Mouse (Mus musculus) MEL (cell line): ENCODE measurements around the gene Slc36a1. TPM values are rescaled to one million over a fixed set of nuclear protein-coding genes. Genes with fewer than 3 reads are reported as not detected.
A peak's percentile ranks its signal among the peaks of the same experiment; 100 is the strongest.

Source experiments
- DNase-seq: peaks from one replicate; pipeline ENCODE4 v3.0.0; 2011; ENCODE audit warnings: low read depth, low spot score
- H3K27ac ChIP-seq: 2 replicates; pipeline ENCODE4 v1.5.1; 2012; ENCODE audit warnings: low read depth, mild to moderate bottlenecking, control low read depth, low read length, moderate library complexity; ENCODE audit not compliant: control insufficient read depth
- H3K27me3 ChIP-seq, 2 experiments: fragments of 150-350 bp in 1 of 2; sonication (generic) in 1 of 2; 2 replicates each; pipeline ENCODE4 v1.6.1; 2012; ENCODE audit warnings: low read length in 2 of 2, mild to moderate bottlenecking in 2 of 2, improper control_type of control experiment in 1 of 2, moderate library complexity in 1 of 2; ENCODE audit not compliant: insufficient read depth in 2 of 2, control insufficient read depth in 1 of 2
- H3K36me3 ChIP-seq, 2 experiments: 2 replicates each; pipeline ENCODE4 v1.6.1; 2012 to 2014; ENCODE audit warnings: low read length in 2 of 2, improper control_type of control experiment in 1 of 2, inconsistent platforms in 1 of 2, mild to moderate bottlenecking in 1 of 2; ENCODE audit not compliant: insufficient read depth in 2 of 2, control insufficient read depth in 1 of 2
- H3K4me1 ChIP-seq, 2 experiments: fragments of 150-350 bp in 1 of 2; sonication (generic) in 1 of 2; 2 replicates each; pipeline ENCODE4 v1.6.1; 2012; ENCODE audit warnings: low read length in 2 of 2, improper control_type of control experiment in 1 of 2, mild to moderate bottlenecking in 1 of 2; ENCODE audit not compliant: insufficient read depth in 2 of 2, control insufficient read depth in 1 of 2
- H3K4me3 ChIP-seq, 2 experiments: fragments of 150-350 bp in 1 of 2; sonication (generic) in 1 of 2; 2 replicates each; pipeline ENCODE4 v1.5.1; 2012; ENCODE audit warnings: low read depth in 2 of 2, low read length in 2 of 2, mild to moderate bottlenecking in 2 of 2, moderate library complexity in 2 of 2, control low read depth in 1 of 2, improper control_type of control experiment in 1 of 2; ENCODE audit not compliant: control insufficient read depth in 1 of 2, insufficient read depth in 1 of 2
- H3K79me2 ChIP-seq: 2 replicates; pipeline ENCODE4 v1.6.1; 2012; ENCODE audit warnings: mild to moderate bottlenecking, low read length, moderate library complexity; ENCODE audit not compliant: control insufficient read depth, poor library complexity, insufficient read depth
- H3K9ac ChIP-seq: 2 replicates; pipeline ENCODE4 v1.6.1; 2012; ENCODE audit warnings: low read depth, mild to moderate bottlenecking, control low read depth, low read length, moderate library complexity; ENCODE audit not compliant: control insufficient read depth, poor library complexity, severe bottlenecking
- H3K9me3 ChIP-seq: fragments of 150-350 bp; sonication (generic); replicated peaks from 2 replicates; pipeline ENCODE4 v1.6.1; 2012; ENCODE audit warnings: mild to moderate bottlenecking, low read length, improper control_type of control experiment, moderate library complexity; ENCODE audit not compliant: insufficient read depth
- BHLHE40 ChIP-seq: IDR thresholded peaks from 2 replicates; pipeline ENCODE4 v1.6.1; 2012; ENCODE audit warnings: low read depth, mild to moderate bottlenecking, inconsistent platforms, low read length, improper control_type of control experiment, borderline replicate concordance
- CHD1 ChIP-seq: IDR thresholded peaks from 2 replicates; pipeline ENCODE4 v1.6.1; 2012; ENCODE audit warnings: low read depth, mild to moderate bottlenecking, inconsistent platforms, low read length, improper control_type of control experiment
- CHD2 ChIP-seq: IDR thresholded peaks from 2 replicates; pipeline ENCODE4 v1.6.1; 2011; ENCODE audit warnings: low read length, improper control_type of control experiment
- CTCF ChIP-seq, 3 experiments: IDR thresholded peaks in 2 of 3; conservative IDR thresholded peaks in 1 of 3; 2 replicates each; pipeline ENCODE4 v1.5.1; 2011 to 2012; ENCODE audit warnings: low read length in 3 of 3, low read depth in 2 of 3, mild to moderate bottlenecking in 2 of 3, improper control_type of control experiment in 1 of 3, inconsistent platforms in 1 of 3, mixed read lengths in 1 of 3, moderate library complexity in 1 of 3; ENCODE audit not compliant: control insufficient read depth in 1 of 3, insufficient read depth in 1 of 3, poor library complexity in 1 of 3, severe bottlenecking in 1 of 3
- ELF1 ChIP-seq: IDR thresholded peaks from 2 replicates; pipeline ENCODE4 v1.6.1; 2014; ENCODE audit warnings: low read depth, mild to moderate bottlenecking, inconsistent platforms, low read length, improper control_type of control experiment, moderate library complexity
- EP300 ChIP-seq, 2 experiments: IDR thresholded peaks; 2 replicates each; pipeline ENCODE4 v1.6.1; 2011; ENCODE audit warnings: improper control_type of control experiment in 2 of 2, low read length in 2 of 2, low read depth in 1 of 2, mild to moderate bottlenecking in 1 of 2
- ETS1 ChIP-seq: IDR thresholded peaks from 2 replicates; pipeline ENCODE4 v1.6.1; 2012; ENCODE audit warnings: low read depth, mild to moderate bottlenecking, inconsistent platforms, low read length, improper control_type of control experiment, moderate library complexity
- GABPA ChIP-seq: IDR thresholded peaks from 2 replicates; pipeline ENCODE4 v1.6.1; 2012; ENCODE audit warnings: low read depth, mild to moderate bottlenecking, inconsistent platforms, low read length, improper control_type of control experiment, moderate library complexity
- GATA1 ChIP-seq: IDR thresholded peaks from 2 replicates; pipeline ENCODE4 v1.6.1; 2011; ENCODE audit warnings: low read depth, low read length, improper control_type of control experiment
- HCFC1 ChIP-seq: IDR thresholded peaks from 2 replicates; pipeline ENCODE4 v1.6.1; 2012; ENCODE audit warnings: low read depth, mild to moderate bottlenecking, inconsistent platforms, low read length, improper control_type of control experiment, moderate library complexity
- JUND ChIP-seq: IDR thresholded peaks from 2 replicates; pipeline ENCODE4 v1.6.1; 2011; ENCODE audit warnings: low read depth, mild to moderate bottlenecking, improper control_type of control experiment, low read length
- KAT2A ChIP-seq: conservative IDR thresholded peaks from 2 replicates; pipeline ENCODE4 v1.6.1; 2012; ENCODE audit warnings: low read depth, low read length, improper control_type of control experiment, inconsistent platforms
- MAFK ChIP-seq: IDR thresholded peaks from 2 replicates; pipeline ENCODE4 v1.6.1; 2011; ENCODE audit warnings: low read depth, mild to moderate bottlenecking, low read length, improper control_type of control experiment, borderline replicate concordance
- MAZ ChIP-seq: IDR thresholded peaks from 2 replicates; pipeline ENCODE4 v1.6.1; 2012; ENCODE audit warnings: low read depth, mild to moderate bottlenecking, inconsistent platforms, low read length, improper control_type of control experiment
- MEF2A ChIP-seq: IDR thresholded peaks from 2 replicates; pipeline ENCODE4 v1.6.1; 2014; ENCODE audit warnings: low read depth, mild to moderate bottlenecking, inconsistent platforms, low read length, improper control_type of control experiment; ENCODE audit not compliant: poor library complexity, insufficient replicate concordance, severe bottlenecking; ENCODE audit errors: extremely low read depth
- MXI1 ChIP-seq: IDR thresholded peaks from 2 replicates; pipeline ENCODE4 v1.6.1; 2011; ENCODE audit warnings: mild to moderate bottlenecking, low read depth, low read length, improper control_type of control experiment
- MYB ChIP-seq: IDR thresholded peaks from 2 replicates; pipeline ENCODE4 v1.6.1; 2011; ENCODE audit warnings: mild to moderate bottlenecking, low read depth, low read length, improper control_type of control experiment
- MYC ChIP-seq: IDR thresholded peaks from 2 replicates; pipeline ENCODE4 v1.6.1; 2011; ENCODE audit warnings: low read depth, mild to moderate bottlenecking, low read length, improper control_type of control experiment, moderate library complexity
- NELFE ChIP-seq: IDR thresholded peaks from 2 replicates; pipeline ENCODE4 v1.6.1; 2011; ENCODE audit warnings: low read depth, low read length, improper control_type of control experiment
- POLR2A ChIP-seq, 2 experiments: IDR thresholded peaks; 2 replicates each; pipeline ENCODE4 v1.6.1; 2011 to 2012; ENCODE audit warnings: low read length in 2 of 2, mild to moderate bottlenecking in 2 of 2, control low read depth in 1 of 2, improper control_type of control experiment in 1 of 2, low read depth in 1 of 2, moderate library complexity in 1 of 2; ENCODE audit not compliant: control insufficient read depth in 1 of 2, insufficient read depth in 1 of 2, poor library complexity in 1 of 2
- POLR2AphosphoS5 ChIP-seq: IDR thresholded peaks from 2 replicates; pipeline ENCODE4 v1.6.1; 2012; ENCODE audit warnings: low read depth, borderline replicate concordance, mild to moderate bottlenecking, inconsistent platforms, low read length, moderate library complexity, mixed read lengths
- RAD21 ChIP-seq: IDR thresholded peaks from 2 replicates; pipeline ENCODE4 v1.6.1; 2011; ENCODE audit warnings: mild to moderate bottlenecking, low read depth, low read length, improper control_type of control experiment
- RCOR1 ChIP-seq: IDR thresholded peaks from 2 replicates; pipeline ENCODE4 v1.6.1; 2012; ENCODE audit warnings: low read depth, mild to moderate bottlenecking, inconsistent platforms, low read length, improper control_type of control experiment
- SIN3A ChIP-seq: IDR thresholded peaks from 2 replicates; pipeline ENCODE4 v1.6.1; 2012; ENCODE audit warnings: low read length, improper control_type of control experiment, inconsistent platforms
- SMC3 ChIP-seq: IDR thresholded peaks from 2 replicates; pipeline ENCODE4 v1.6.1; 2011; ENCODE audit warnings: low read depth, low read length, improper control_type of control experiment
- TAL1 ChIP-seq: IDR thresholded peaks from 2 replicates; pipeline ENCODE4 v1.6.1; 2012; ENCODE audit warnings: mild to moderate bottlenecking, inconsistent platforms, low read length, moderate library complexity, mixed read lengths
- TBP ChIP-seq: IDR thresholded peaks from 2 replicates; pipeline ENCODE4 v1.8.0; 2011; ENCODE audit warnings: low read depth, low read length, improper control_type of control experiment
- TCF12 ChIP-seq: IDR thresholded peaks from 2 replicates; pipeline ENCODE4 v1.6.1; 2014; ENCODE audit warnings: low read depth, mild to moderate bottlenecking, inconsistent platforms, low read length, improper control_type of control experiment, moderate library complexity
- UBTF ChIP-seq: IDR thresholded peaks from 2 replicates; pipeline ENCODE4 v1.6.1; 2012; ENCODE audit warnings: low read depth, mild to moderate bottlenecking, inconsistent platforms, low read length, improper control_type of control experiment, moderate library complexity, borderline replicate concordance; ENCODE audit not compliant: insufficient read depth
- USF1 ChIP-seq: IDR thresholded peaks from 2 replicates; pipeline ENCODE4 v1.6.1; 2014; ENCODE audit warnings: low read depth, mild to moderate bottlenecking, inconsistent platforms, low read length, improper control_type of control experiment, moderate library complexity
- USF2 ChIP-seq, 2 experiments: IDR thresholded peaks; 2 replicates each; pipeline ENCODE4 v1.6.1; 2011 to 2012; ENCODE audit warnings: improper control_type of control experiment in 2 of 2, low read length in 2 of 2, borderline replicate concordance in 1 of 2, inconsistent platforms in 1 of 2, low read depth in 1 of 2, mild to moderate bottlenecking in 1 of 2; ENCODE audit not compliant: insufficient read depth in 1 of 2
- ZC3H11A ChIP-seq: IDR thresholded peaks from 2 replicates; pipeline ENCODE4 v1.6.1; 2012; ENCODE audit warnings: low read depth, mild to moderate bottlenecking, inconsistent platforms, low read length, improper control_type of control experiment
- ZMIZ1 ChIP-seq: IDR thresholded peaks from 2 replicates; pipeline ENCODE4 v1.6.1; 2012; ENCODE audit warnings: low read depth, mild to moderate bottlenecking, inconsistent platforms, low read length, improper control_type of control experiment, moderate library complexity
- ZNF384 ChIP-seq: IDR thresholded peaks from 2 replicates; pipeline ENCODE4 v1.6.1; 2012; ENCODE audit warnings: low read depth, mild to moderate bottlenecking, inconsistent platforms, low read length, improper control_type of control experiment
- polyA plus RNA-seq, 2 experiments: library from polyadenylated mRNA; stranded (reverse) in 1 of 2; unstranded in 1 of 2; fragments of >175 nt in 1 of 2; fragments of >200 nt in 1 of 2; gene quantifications; 2 replicates each; pipeline versions ENCODE4 v1.2.1 to v1.2.4; 2012; ENCODE audit warnings: low replicate concordance in 2 of 2, low read depth in 1 of 2; ENCODE audit not compliant: insufficient read length in 2 of 2, insufficient read depth in 1 of 2, missing spikeins in 1 of 2
- total RNA-seq: library from RNA; depleted of rRNA; stranded (reverse); fragments of 300-350 nt; gene quantifications from 2 replicates; pipeline ENCODE4 v1.2.3, GENCODE M21; 2012

Slc36a1 gene
- total and polyA plus RNA-seq, 3 experiments, result 2.8 to 5.2 TPM; not detected in 1

DNA sequence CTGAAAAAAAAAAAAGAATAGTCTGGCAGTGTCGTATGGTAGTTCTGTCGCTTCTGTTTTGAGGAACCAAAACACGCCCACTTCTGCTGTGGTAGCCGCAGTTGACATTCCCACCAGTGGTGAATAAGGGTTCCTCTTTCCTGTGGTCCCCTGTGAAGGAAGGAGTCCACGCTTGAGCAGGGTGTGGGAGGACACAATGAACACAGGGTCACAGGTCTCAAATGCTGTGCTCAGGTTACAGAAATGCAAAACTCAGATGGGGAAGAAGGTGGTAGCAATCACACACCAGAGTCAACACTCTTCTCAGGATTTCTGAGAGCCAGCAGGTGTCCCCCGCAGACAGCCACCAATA is 49.1 kb upstream of the Slc36a1 start (continued):
- no peak; the same call in 1 of the 2 replicates for TF ChIP-seq SMC3
- no peak for TF ChIP-seq CHD1

DNA sequence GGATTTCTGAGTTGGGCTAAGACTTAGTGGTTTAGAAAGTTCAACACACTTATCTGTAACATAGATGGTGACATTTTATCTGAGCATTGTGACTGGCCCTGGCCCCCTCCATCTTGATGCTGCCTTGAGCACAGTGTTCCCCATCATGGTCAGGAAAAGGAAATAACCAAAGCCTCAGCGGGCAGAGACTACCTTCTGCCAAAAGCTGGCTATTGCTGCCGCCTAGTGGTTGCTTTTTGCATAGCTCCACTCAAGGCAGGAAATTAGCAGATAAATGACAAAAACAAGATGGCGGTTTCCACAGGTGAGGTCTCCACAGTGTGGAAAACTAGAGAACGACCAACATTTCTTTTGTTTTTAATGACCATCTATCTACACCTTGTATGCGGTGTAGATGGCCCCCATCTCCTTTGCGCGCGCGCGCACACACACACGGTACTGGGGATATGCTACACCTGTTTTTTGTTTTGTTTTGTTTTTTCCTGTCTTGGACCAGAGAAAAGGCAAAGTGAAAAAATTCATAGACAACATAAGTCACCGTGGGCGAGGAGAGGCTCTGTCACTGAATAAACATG is 45.3 kb upstream of the Slc36a1 start:
- no peaks in the 10 kb centered on the region for H3K9me3 ChIP-seq
- H3K27me3 ChIP-seq, result no peaks in the 10 kb centered on the region
- no peak overlapping the region for H3K27ac ChIP-seq
- peaks cover 0 to 9% of the 10 kb centered on the region in 2 experiments; a peak in 2 of 4 replicates for H3K36me3 ChIP-seq
- H3K9ac ChIP-seq, result peak overlapping the region; percentile 13; the same call in 1 of the 2 replicates
- no peaks in the 10 kb centered on the region for H3K79me2 ChIP-seq
- peaks cover 9 to 28% of the 10 kb centered on the region in 2 experiments for H3K4me1 ChIP-seq
- peak; percentile 94 for DNase-seq
- no peak overlapping the region; a peak in 1 of 4 replicates for H3K4me3 ChIP-seq
- TF ChIP-seq SIN3A (peak; percentile 59; the same call in 1 of the 2 replicates), SMC3 (peak; percentile 97), UBTF (no peak), GATA1 (peak; percentile 53; the same call in 1 of the 2 replicates), ELF1 (no peak; the same call in 1 of the 2 replicates), MXI1 (no peak), KAT2A (no peak), HCFC1 (peak; percentile 56; the same call in 1 of the 2 replicates), POLR2AphosphoS5 (no peak), ETS1 (no peak), GABPA (no peak), MAFK (no peak), CTCF (IDR thresholded peaks at IDR 0.05 in 2 of 3, conservative IDR thresholded peaks at IDR 0.05 in 1 of 3; ENCODE audit: control insufficient read depth in 1 of 3, insufficient read depth in 1 of 3, low read depth in 2 of 3, low read length in 3 of 3, poor library complexity in 1 of 3, severe bottlenecking in 1 of 3) (peak in 2 of 3 experiments; percentile 95 to 98), TBP (0 out of 2 replicates have a peak, but pooled peaks have one; percentile 58), MYC (0 out of 2 replicates have a peak, but pooled peaks have one; percentile 63), TCF12 (no peak), CHD2 (no peak), RAD21 (no peak; the same call in none of the 2 replicates), ZC3H11A (peak; percentile 100), ZNF384 (peak; percentile 40; the same call in 1 of the 2 replicates), ZMIZ1 (no peak), TAL1 (no peak), EP300 (IDR thresholded peaks at IDR 0.05; ENCODE audit: low read depth in 1 of 2, low read length in 2 of 2) (no peak), NELFE (no peak), RCOR1 (no peak), MYB (no peak), BHLHE40 (no peak), POLR2A (IDR thresholded peaks at IDR 0.05; ENCODE audit: control insufficient read depth in 1 of 2, insufficient read depth in 1 of 2, low read depth in 1 of 2, low read length in 2 of 2, poor library complexity in 1 of 2) (no peak), USF1 (no peak), USF2 (IDR thresholded peaks at IDR 0.05; ENCODE audit: borderline replicate concordance in 1 of 2, insufficient read depth in 1 of 2, low read depth in 1 of 2, low read length in 2 of 2) (no peak), MEF2A (no peak), JUND (no peak), CHD1 (no peak), MAZ (0 out of 2 replicates have a peak, but pooled peaks have one; percentile 39)
